Mouse (Mus musculus): ENCODE measurements at regions not wholly inside any gene's neighbourhood (a gene's known extent, or its start where the extent isn't known, plus 50 kb on each side); places are given as distances from the start of the nearest gene placed in this dataset.

DNA sequence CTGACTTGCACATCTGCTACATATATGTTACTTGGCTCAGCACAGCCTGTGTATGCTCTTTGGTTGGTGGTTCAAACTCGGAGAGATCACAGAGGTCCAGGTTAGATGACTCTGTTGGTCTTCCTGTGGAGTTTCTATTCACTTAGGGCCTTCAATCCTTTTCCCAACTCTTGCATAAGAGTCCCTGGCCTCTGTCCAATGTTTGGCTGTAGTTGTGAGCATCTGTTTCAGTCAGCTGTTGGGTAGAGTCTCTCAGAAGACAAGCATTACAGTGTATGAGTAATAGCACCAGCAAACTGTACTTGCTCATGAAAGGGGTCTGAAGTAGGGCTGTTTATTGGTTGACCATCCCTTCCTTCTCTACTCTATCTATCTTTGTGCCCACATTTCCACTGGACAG is 61.0 kb upstream of the Flrt2 start:
- no peak overlapping the region for H3K4me2 ChIP-seq (ENCODE audit: low read depth, low read length)
- H3K9me3 ChIP-seq (replicated peaks; ENCODE audit: control insufficient read depth, low read length) = no peaks in the 10 kb centered on the region
- H3K4me1 ChIP-seq (ENCODE audit: control insufficient read depth, insufficient read depth, low read length) = no peaks in the 10 kb centered on the region
- ATAC-seq (replicated peaks; ENCODE audit: insufficient number of reproducible peaks, low FRiP score, low TSS enrichment, low read depth) (no peak), DNase-seq (ENCODE audit: low spot score) (no peak)
- no peak overlapping the region for H3K4me3 ChIP-seq (ENCODE audit: low read depth, low read length)
- H3K27ac ChIP-seq (replicated peaks; ENCODE audit: low read depth, low read length) = no peak overlapping the region
- no peaks in the 10 kb centered on the region for H3K36me3 ChIP-seq (replicated peaks; ENCODE audit: control insufficient read depth, insufficient read depth, low read depth, low read length)
- no peaks in the 10 kb centered on the region for H3K27me3 ChIP-seq (ENCODE audit: control insufficient read depth, insufficient read depth, low read length)
- WGBS = 92% methylated on average over 1 of the region's 1 CpGs
- no peak overlapping the region for H3K9ac ChIP-seq (replicated peaks; ENCODE audit: low read length)

DNA sequence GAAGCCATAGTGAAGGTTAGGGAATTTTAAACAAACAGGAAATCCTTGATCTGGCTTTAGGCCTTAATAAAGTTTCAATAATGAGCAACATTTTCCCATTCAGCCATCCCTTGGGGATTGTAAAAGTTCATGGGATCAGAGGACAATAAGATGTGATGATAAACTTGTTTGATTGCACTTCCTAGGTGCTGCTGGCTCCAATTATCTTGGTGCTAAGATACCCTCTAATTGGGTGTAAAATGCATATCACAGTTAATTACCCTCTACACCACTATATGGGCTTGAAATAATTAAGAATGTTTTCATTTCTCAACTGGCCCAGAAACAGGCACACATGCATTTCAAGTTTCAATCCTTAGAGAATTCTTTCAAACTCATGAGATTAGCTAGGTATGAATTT is 55.4 kb upstream of the Flrt2 start:
- ATAC-seq (replicated peaks; ENCODE audit: insufficient number of reproducible peaks, low FRiP score, low TSS enrichment, low read depth) = no peak

DNA sequence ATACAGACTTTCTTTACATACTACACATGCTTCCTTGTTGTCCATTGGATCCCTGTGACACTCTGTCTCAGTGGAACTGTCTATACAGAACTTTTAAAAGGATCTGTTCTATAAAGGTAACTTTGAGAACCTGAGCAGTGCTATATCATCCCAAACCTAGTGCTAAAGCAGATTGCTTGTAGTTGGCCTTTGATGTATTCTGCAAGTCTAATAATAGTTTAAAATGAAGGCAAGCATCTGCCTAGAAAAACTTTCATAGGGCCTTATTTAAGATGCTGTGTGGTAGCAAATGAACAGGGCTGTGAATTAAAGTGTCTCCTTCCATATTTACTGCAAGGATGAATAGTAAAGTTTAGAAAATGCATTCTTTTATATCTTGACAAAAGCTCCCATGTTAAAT is 52.1 kb upstream of the Flrt2 start:
- H3K9me3 ChIP-seq (replicated peaks; ENCODE audit: control insufficient read depth, low read length) = no peaks in the 10 kb centered on the region
- no peaks in the 10 kb centered on the region for H3K27me3 ChIP-seq (ENCODE audit: control insufficient read depth, insufficient read depth, low read length)
- DNase-seq (ENCODE audit: low spot score) (no peak), ATAC-seq (replicated peaks; ENCODE audit: insufficient number of reproducible peaks, low FRiP score, low TSS enrichment, low read depth) (no peak)
- H3K4me1 ChIP-seq (ENCODE audit: control insufficient read depth, insufficient read depth, low read length) = no peaks in the 10 kb centered on the region
- no peaks in the 10 kb centered on the region for H3K36me3 ChIP-seq (replicated peaks; ENCODE audit: control insufficient read depth, insufficient read depth, low read depth, low read length)
- H3K4me3 ChIP-seq (ENCODE audit: low read depth, low read length) = no peak overlapping the region
- no peak overlapping the region for H3K27ac ChIP-seq (replicated peaks; ENCODE audit: low read depth, low read length)
- H3K9ac ChIP-seq (replicated peaks; ENCODE audit: low read length) = no peak overlapping the region
- H3K4me2 ChIP-seq (ENCODE audit: low read depth, low read length) = no peak overlapping the region

More for the DNA sequence above, 55.4 kb upstream of the Flrt2 start:
- Histone ChIP-seq H3K27ac (replicated peaks; ENCODE audit: low read depth, low read length) (no peak overlapping the region), H3K9ac (replicated peaks; ENCODE audit: low read length) (no peak overlapping the region), H3K4me3 (ENCODE audit: low read depth, low read length) (no peak overlapping the region), H3K4me1 (ENCODE audit: control insufficient read depth, insufficient read depth, low read length) (no peaks in the 10 kb centered on the region), H3K27me3 (ENCODE audit: control insufficient read depth, insufficient read depth, low read length) (no peaks in the 10 kb centered on the region), H3K4me2 (ENCODE audit: low read depth, low read length) (no peak overlapping the region), H3K36me3 (replicated peaks; ENCODE audit: control insufficient read depth, insufficient read depth, low read depth, low read length) (no peaks in the 10 kb centered on the region), H3K9me3 (replicated peaks; ENCODE audit: control insufficient read depth, low read length) (no peaks in the 10 kb centered on the region)
- no peak for DNase-seq (ENCODE audit: low spot score)

- no peak for ATAC-seq (replicated peaks; ENCODE audit: insufficient number of reproducible peaks, low FRiP score, low TSS enrichment, low read depth)
- H3K9me3 ChIP-seq (replicated peaks; ENCODE audit: control insufficient read depth, low read length) = no peaks in the 10 kb centered on the region
Observed at GRCm38 (mm10) chr12:95641628-95642027, 50.4 kb upstream of the Flrt2 start.

More at GRCm38 (mm10) chr12:95641628-95642027, 50.4 kb upstream of the Flrt2 start:
- H3K27ac ChIP-seq (replicated peaks; ENCODE audit: low read depth, low read length) = no peak overlapping the region
- peak; percentile 56 for DNase-seq (ENCODE audit: low spot score)
- no peaks in the 10 kb centered on the region for H3K36me3 ChIP-seq (replicated peaks; ENCODE audit: control insufficient read depth, insufficient read depth, low read depth, low read length)
- H3K4me1 ChIP-seq (ENCODE audit: control insufficient read depth, insufficient read depth, low read length) = no peaks in the 10 kb centered on the region
- no peak overlapping the region for H3K4me2 ChIP-seq (ENCODE audit: low read depth, low read length)
- H3K27me3 ChIP-seq (ENCODE audit: control insufficient read depth, insufficient read depth, low read length) = no peaks in the 10 kb centered on the region
- no peak overlapping the region for H3K4me3 ChIP-seq (ENCODE audit: low read depth, low read length)
- H3K9ac ChIP-seq (replicated peaks; ENCODE audit: low read length) = no peak overlapping the region

Measured in embryonic facial prominence, embryonic 11.5 days (tissue).